Mouse (Mus musculus): ENCODE results near the gene 2310061I04Rik. TPM values are rescaled to one million over a fixed set of nuclear protein-coding genes. Genes with fewer than 3 reads are reported as not detected.

The 2310061I04Rik gene
- polyA plus RNA-seq (2012; rRNA removed): 76.7 and 87.7 TPM in 2 replicates

GRCm38 (mm10) chr17:35896781-35897643 is at the start of gene 2310061I04Rik:
2310061I04Rik (minus strand) TSS chr17:35897431.

DNA sequence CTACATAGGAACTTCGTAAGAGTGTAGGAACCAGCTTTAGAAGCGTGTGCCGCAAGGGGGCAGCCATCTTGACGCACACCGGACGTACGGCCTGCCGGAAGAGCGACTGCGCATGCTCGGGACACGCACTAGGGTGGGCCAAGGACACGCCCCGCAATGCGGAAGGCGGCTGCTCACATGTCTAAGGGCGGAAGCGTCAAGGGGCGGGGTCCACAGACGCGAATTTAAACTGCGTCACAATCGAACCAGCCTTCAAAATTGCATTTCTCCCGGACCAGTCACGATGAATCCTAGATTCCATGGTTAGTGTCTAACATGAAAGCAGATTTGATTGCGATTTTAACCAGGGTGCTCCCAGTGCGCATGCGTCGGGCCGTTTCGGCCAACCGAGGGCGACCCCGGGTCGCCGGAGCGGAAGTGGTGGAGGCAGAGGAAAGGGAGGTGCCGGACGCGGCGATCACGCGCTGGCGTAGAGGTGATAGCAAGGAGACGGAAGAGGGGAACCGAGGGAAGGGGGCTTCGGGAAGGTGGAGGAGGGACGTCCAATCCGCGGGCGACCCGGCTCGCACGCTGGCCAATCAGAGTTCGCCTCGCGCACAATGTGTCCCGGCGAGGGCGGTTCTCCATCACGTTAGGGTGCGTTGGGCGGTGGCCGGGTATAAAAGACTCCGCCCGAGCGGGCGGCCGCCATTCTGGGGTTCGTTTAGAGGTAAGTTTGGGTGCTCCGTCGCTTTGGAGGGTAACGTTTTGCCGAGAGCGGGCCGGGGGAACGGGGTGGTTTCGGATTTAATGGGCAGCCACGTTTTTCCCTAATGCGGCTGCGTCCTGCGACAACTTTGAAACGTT is 19.3 kb upstream of the 2310061I04Rik start, which contains the start of the genes Mrps18b and Ppp1r10:
TSS of gene Mrps18b (minus strand) at position 93 of the 846 bp plus-strand sequence.
TSS of gene Ppp1r10 (plus strand) at position 138 of the 846 bp plus-strand sequence.

DNA sequence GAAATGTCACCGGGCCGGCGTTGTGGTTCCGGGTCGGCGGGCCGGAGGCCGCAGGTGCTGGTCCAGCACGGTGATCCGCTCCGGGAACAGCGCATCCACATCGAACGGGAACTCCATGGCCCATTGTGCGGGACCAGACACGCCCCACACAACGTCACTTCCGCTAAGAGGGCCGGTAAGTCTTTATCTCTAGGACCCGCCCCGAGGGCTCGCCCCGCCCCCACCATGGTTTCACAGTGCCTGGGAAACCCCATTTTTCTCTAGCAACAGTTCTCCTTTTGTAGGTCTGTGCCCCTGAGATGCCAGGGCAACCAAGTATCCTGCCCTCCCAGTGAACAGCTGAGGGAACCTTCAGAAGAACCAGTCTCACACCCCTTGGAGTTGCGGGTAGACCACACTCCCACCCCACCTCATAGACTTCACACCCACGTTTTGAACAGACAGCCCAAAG is 12.7 kb upstream of the 2310061I04Rik start, which contains the start of gene Atat1:
TSS of gene Atat1 (minus strand) at position 157 of the 451 bp plus-strand sequence.

DNA sequence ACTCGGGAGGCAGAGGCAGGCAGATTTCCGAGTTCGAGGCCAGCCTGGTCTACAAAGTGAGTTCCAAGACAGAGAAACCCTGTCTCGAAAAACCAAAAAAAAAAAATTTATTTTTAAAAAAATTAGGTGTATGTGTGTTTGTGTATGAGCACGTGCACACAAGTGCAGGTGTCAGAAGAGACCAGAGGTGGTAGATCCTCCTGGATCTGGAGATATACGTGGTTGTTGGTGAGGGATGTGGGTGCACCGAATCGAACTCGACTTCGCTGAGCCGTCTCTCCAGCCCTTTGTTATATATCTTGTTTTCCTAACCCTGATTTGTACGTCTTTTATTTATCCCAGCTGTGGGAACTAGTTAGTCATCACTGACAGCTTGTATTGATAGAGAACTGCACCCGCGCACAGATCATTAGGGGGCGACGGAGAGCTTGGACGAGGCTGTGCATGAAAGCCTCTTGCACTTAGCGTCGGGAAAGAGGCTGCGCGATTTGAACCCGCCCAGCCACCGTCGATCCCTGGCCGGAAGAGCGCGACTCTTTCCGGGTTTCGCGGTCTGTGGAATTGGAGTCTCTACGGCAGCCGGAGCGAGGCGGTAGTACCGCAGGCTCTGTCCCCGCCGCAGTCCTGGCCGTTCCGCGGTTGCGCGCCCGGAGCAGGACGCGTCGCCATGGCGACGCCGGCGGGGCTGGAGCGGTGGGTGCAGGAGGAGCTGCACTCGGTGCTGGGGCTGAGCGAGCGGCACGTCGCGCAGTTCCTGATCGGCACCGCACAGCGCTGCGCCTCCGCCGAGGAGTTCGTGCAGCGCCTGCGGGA is 17.8 kb downstream of the 2310061I04Rik start, which contains the start of gene Dhx16:
TSS of gene Dhx16 (plus strand) at position 575 of the 813 bp plus-strand sequence.

DNA sequence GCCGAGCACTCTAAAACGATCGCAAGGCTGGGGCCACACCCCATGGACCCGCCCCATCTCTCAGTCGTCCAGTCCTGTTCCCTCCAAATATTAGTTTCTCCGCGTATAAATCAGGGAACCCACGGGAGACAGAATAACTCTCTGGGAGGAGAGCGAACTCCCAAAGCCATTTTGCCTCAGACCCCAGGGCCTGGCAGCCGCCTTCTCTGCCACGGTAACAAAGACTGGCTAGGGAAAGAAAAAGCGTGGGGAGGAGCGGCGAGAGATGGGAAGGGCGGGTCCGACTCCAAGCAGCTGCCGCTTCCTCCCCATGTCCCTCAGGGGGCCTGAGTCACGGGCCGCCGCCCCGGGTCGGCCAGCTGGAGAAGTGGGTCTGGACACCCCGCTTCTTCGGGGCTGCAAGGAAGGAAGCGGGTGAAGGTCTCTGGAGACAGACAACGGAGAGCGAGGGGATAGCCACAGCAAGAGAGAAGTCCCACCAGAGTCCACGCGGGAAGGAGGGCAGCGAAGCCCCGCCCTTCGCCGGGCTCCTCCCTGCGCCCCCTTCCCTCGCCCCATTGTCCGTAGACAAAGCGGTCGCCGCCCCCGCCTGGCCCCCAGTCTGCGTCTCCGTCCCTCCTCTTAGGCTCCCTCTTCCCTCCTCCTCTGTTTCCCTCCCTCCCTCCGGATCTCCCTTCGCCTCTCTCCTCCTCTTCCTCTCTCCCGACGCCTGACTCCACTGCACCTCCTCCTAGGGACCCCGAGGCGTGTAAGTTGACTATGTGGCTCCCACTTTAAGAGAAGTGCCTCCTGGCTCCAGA is 31.6 kb downstream of the 2310061I04Rik start, which contains the start of gene Ppp1r18:
TSS of gene Ppp1r18 (plus strand) at position 113 of the 800 bp plus-strand sequence.

DNA sequence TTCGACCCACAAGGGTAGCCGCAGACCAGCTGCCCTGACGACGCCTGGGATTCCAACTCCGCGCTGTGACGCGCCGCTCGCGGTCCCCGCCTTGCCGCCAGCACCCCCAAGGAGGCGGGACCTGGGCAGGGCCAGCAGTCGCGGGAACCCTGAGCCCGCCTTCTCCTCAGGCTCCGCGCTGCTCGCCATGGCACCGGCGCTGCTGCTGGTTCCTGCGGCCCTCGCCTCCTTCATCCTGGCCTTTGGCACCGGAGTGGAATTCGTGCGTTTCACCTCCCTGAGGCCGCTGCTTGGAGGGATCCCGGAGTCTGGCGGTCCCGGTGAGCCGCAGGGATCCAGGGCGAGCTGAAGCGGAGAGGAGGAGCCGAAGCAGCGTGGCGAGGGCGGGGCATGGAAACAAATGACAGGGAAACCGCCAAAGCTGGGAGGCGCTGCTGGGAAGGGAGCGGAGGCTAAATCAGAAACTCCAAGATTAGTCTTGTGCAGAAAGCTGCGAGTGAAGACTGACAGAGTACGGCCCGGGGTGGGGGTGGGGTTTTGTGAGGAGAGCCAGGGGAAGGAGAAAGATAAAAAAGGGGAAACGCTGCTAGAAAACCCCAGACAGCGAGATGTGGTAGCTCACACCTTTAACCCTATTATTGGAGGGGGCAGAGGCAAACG is 35.9 kb downstream of the 2310061I04Rik start, which contains the start of gene Nrm:
TSS of gene Nrm (plus strand) at position 121 of the 660 bp plus-strand sequence.

Other genes with a start within 250 kb of the 2310061I04Rik start
- 35.4 and 37.4 TPM in 2 replicates for gene Vars2, start 229.8 kb downstream of the 2310061I04Rik start, polyA plus RNA-seq (2012; rRNA removed)
- gene Gtf2h4, start 223.7 kb downstream of the 2310061I04Rik start, polyA plus RNA-seq (2012; rRNA removed): 31.1 and 34.8 TPM in 2 replicates
- 94.3 and 115 TPM in 2 replicates for gene Ddr1, start 192.8 kb downstream of the 2310061I04Rik start, polyA plus RNA-seq (2012; rRNA removed)
- gene Ier3, start 75.7 kb downstream of the 2310061I04Rik start, polyA plus RNA-seq (2012; rRNA removed): 7.2 and 9.6 TPM in 2 replicates
- gene Flot1, start 74.2 kb downstream of the 2310061I04Rik start, polyA plus RNA-seq (2012; rRNA removed): 93.0 and 103 TPM in 2 replicates
- gene Tubb5, start 59.1 kb downstream of the 2310061I04Rik start, polyA plus RNA-seq (2012; rRNA removed): 2,634 and 2,916 TPM in 2 replicates
- gene Mdc1, start 55.9 kb downstream of the 2310061I04Rik start, polyA plus RNA-seq (2012; rRNA removed): 25.3 and 25.5 TPM in 2 replicates
- gene Nrm, start 36.1 kb downstream of the 2310061I04Rik start, polyA plus RNA-seq (2012; rRNA removed): 30.7 and 36.6 TPM in 2 replicates
- 50.0 and 51.7 TPM in 2 replicates for gene Ppp1r18, start 31.8 kb downstream of the 2310061I04Rik start, polyA plus RNA-seq (2012; rRNA removed)
- gene Dhx16, start 17.6 kb downstream of the 2310061I04Rik start, polyA plus RNA-seq (2012; rRNA removed): 62.9 and 66.5 TPM in 2 replicates
- 501 and 522 TPM in 2 replicates for gene Atat1, start 12.6 kb upstream of the 2310061I04Rik start, polyA plus RNA-seq (2012; rRNA removed)
- 47.1 and 48.5 TPM in 2 replicates for gene Mrps18b, start 19.0 kb upstream of the 2310061I04Rik start, polyA plus RNA-seq (2012; rRNA removed)
- gene Ppp1r10, start 19.0 kb upstream of the 2310061I04Rik start, polyA plus RNA-seq (2012; rRNA removed): 51.1 and 51.8 TPM in 2 replicates
- gene Abcf1, start 72.3 kb upstream of the 2310061I04Rik start, polyA plus RNA-seq (2012; rRNA removed): 102 and 109 TPM in 2 replicates
- gene Gnl1, start 82.4 kb upstream of the 2310061I04Rik start, polyA plus RNA-seq (2012; rRNA removed): 37.6 and 47.2 TPM in 2 replicates
- gene Prr3, start 82.8 kb upstream of the 2310061I04Rik start, polyA plus RNA-seq (2012; rRNA removed): 58.4 and 64.9 TPM in 2 replicates
- gene H2-T24, start 123.1 kb upstream of the 2310061I04Rik start, polyA plus RNA-seq (2012; rRNA removed): 0.39 and 0.44 TPM in 2 replicates
- 8.6 and 10.6 TPM in 2 replicates for gene H2-T23, start 135.4 kb upstream of the 2310061I04Rik start, polyA plus RNA-seq (2012; rRNA removed)
- gene H2-T22, start 145.3 kb upstream of the 2310061I04Rik start, polyA plus RNA-seq (2012; rRNA removed): 8.4 and 13.7 TPM in 2 replicates
- not detected in 2 replicates for gene Gm6034, start 145.5 kb upstream of the 2310061I04Rik start, polyA plus RNA-seq (2012; rRNA removed)
- gene Gm11127, start 160.9 kb upstream of the 2310061I04Rik start, polyA plus RNA-seq (2012; rRNA removed): 0.05 TPM in 1 of 2 replicates, not detected in the other
- gene Gm19684, start 224.2 kb upstream of the 2310061I04Rik start, polyA plus RNA-seq (2012; rRNA removed): not detected in 2 replicates
- gene Gm7030, start 232.0 kb upstream of the 2310061I04Rik start, polyA plus RNA-seq (2012; rRNA removed): not detected in 2 replicates

All from central nervous system, embryonic 14 days (tissue).